Mouse (Mus musculus) forebrain, embryonic 15.5 days (tissue): Measurements from ENCODE around the gene Sirt5. TPM values are rescaled to one million over a fixed set of nuclear protein-coding genes. Genes with fewer than 3 reads are reported as not detected.

Source experiments
- ATAC-seq: fragments of 200-750 bp; cut with Nextera tagmentation; replicated peaks from 2 replicates; pipeline ENCODE4 v1.8.0; 2017; ENCODE audit warnings: mild to moderate bottlenecking, moderate TSS enrichment, moderate library complexity
- H3K27ac ChIP-seq: fragments of 300-500 bp; sonication (generic); replicated peaks from 2 replicates; pipeline ENCODE4 v1.5.1; 2015; ENCODE audit warnings: mild to moderate bottlenecking, inconsistent platforms
- H3K27me3 ChIP-seq: fragments of 300-500 bp; sonication (generic); 2 replicates; pipeline ENCODE4 v1.6.1; 2015; ENCODE audit warnings: inconsistent platforms
- H3K36me3 ChIP-seq: fragments of 300-500 bp; sonication (generic); 2 replicates; pipeline ENCODE4 v1.6.1; 2015; ENCODE audit warnings: mild to moderate bottlenecking, inconsistent platforms
- H3K4me1 ChIP-seq: fragments of 300-500 bp; sonication (generic); 2 replicates; pipeline ENCODE4 v1.6.1; 2015; ENCODE audit warnings: inconsistent platforms
- H3K4me2 ChIP-seq: fragments of 300-500 bp; sonication (generic); replicated peaks from 2 replicates; pipeline ENCODE4 v1.6.1; 2015; ENCODE audit warnings: mild to moderate bottlenecking, inconsistent platforms
- H3K4me3 ChIP-seq: fragments of 300-500 bp; sonication (generic); 2 replicates; pipeline ENCODE4 v1.5.1; 2015; ENCODE audit warnings: mild to moderate bottlenecking, inconsistent platforms
- H3K9ac ChIP-seq: fragments of 300-500 bp; sonication (generic); replicated peaks from 2 replicates; pipeline ENCODE4 v1.6.1; 2015; ENCODE audit warnings: mild to moderate bottlenecking, inconsistent platforms
- H3K9me3 ChIP-seq: fragments of 300-500 bp; sonication (generic); 2 replicates; pipeline ENCODE4 v1.6.1; 2016; ENCODE audit warnings: inconsistent platforms
- WGBS: fragments of 180-500 bp; shearing (Covaris S2); methylation state at CpG from one replicate; pipeline ENCODE4 v1.1.7; 2015; ENCODE audit warnings: mixed read lengths; 5-methylcytosine and 5-hydroxymethylcytosine counted together
- polyA plus RNA-seq: library from polyadenylated mRNA; unstranded; fragments of >200 nt; fragmentation: Nextera tagmentation; extraction: Ambion mirVana; gene quantifications from 2 replicates; pipeline ENCODE4 v1.2.1, GENCODE M21; 2015

Sirt5 gene
- polyA plus RNA-seq, 1 experiment from 2014 or later: 44.4 TPM

GRCm38 (mm10) chr13:43350489-43351169 lies 14.7 kb upstream of the Sirt5 start:
- no peaks in the 10 kb centered on the region for H3K27me3 ChIP-seq
- H3K4me1 ChIP-seq: no peaks in the 10 kb centered on the region
- H3K27ac ChIP-seq: no peak overlapping the region
- 82% methylated on average over 9 of the region's 9 CpGs for WGBS
- no peaks in the 10 kb centered on the region for H3K9me3 ChIP-seq
- ATAC-seq: no peak
- H3K4me2 ChIP-seq: no peak overlapping the region
- no peak overlapping the region for H3K9ac ChIP-seq
- no peaks in the 10 kb centered on the region for H3K36me3 ChIP-seq
- H3K4me3 ChIP-seq: no peak overlapping the region

- 60% methylated on average over 4 of the region's 4 CpGs for WGBS
- Histone ChIP-seq H3K4me1 (no peaks in the 10 kb centered on the region), H3K27me3 (no peaks in the 10 kb centered on the region)
Observed at GRCm38 (mm10) chr13:43353356-43353755, 11.9 kb upstream of the Sirt5 start.

GRCm38 (mm10) chr13:43354362-43354761 lies 10.9 kb upstream of the Sirt5 start:
- H3K9me3 ChIP-seq: no peaks in the 10 kb centered on the region
- H3K36me3 ChIP-seq: no peaks in the 10 kb centered on the region
- no peak for ATAC-seq
- H3K4me3 ChIP-seq: no peak overlapping the region
- no peaks in the 10 kb centered on the region for H3K27me3 ChIP-seq
- 90% methylated on average over 12 of the region's 12 CpGs for WGBS
- H3K4me2 ChIP-seq: no peak overlapping the region
- no peaks in the 10 kb centered on the region for H3K4me1 ChIP-seq
- H3K27ac ChIP-seq: no peak overlapping the region
- no peak overlapping the region for H3K9ac ChIP-seq

More at GRCm38 (mm10) chr13:43353356-43353755, 11.9 kb upstream of the Sirt5 start:
- Histone ChIP-seq H3K36me3 (no peaks in the 10 kb centered on the region), H3K9ac (no peak overlapping the region), H3K4me3 (no peak overlapping the region), H3K9me3 (no peaks in the 10 kb centered on the region), H3K27ac (no peak overlapping the region), H3K4me2 (no peak overlapping the region)
- no peak for ATAC-seq

GRCm38 (mm10) chr13:43356346-43357125 lies 8.8 kb upstream of the Sirt5 start:
- H3K9me3 ChIP-seq: no peaks in the 10 kb centered on the region
- H3K9ac ChIP-seq: no peak overlapping the region
- H3K4me2 ChIP-seq: no peak overlapping the region
- no peaks in the 10 kb centered on the region for H3K4me1 ChIP-seq
- WGBS: 88% methylated on average over 14 of the region's 14 CpGs
- H3K36me3 ChIP-seq: no peaks in the 10 kb centered on the region
- ATAC-seq: no peak
- H3K27me3 ChIP-seq: no peaks in the 10 kb centered on the region
- no peak overlapping the region for H3K4me3 ChIP-seq
- H3K27ac ChIP-seq: no peak overlapping the region

- Histone ChIP-seq H3K27ac (no peak overlapping the region), H3K36me3 (no peaks in the 10 kb centered on the region), H3K9ac (no peak overlapping the region), H3K27me3 (no peaks in the 10 kb centered on the region), H3K9me3 (no peaks in the 10 kb centered on the region), H3K4me2 (no peak overlapping the region), H3K4me3 (no peak overlapping the region), H3K4me1 (peaks cover 5% of the 10 kb centered on the region; the same call in 1 of the 2 replicates)
- 68% methylated on average over 6 of the region's 6 CpGs for WGBS
- no peak for ATAC-seq
Observed at GRCm38 (mm10) chr13:43360534-43360933, 4.8 kb upstream of the Sirt5 start.

GRCm38 (mm10) chr13:43362353-43362752 lies 2.9 kb upstream of the Sirt5 start:
- no peak for ATAC-seq
- 73% methylated on average over 9 of the region's 9 CpGs for WGBS
- H3K9ac ChIP-seq: no peak overlapping the region

GRCm38 (mm10) chr13:43365825-43366184 lies 509 bp downstream of the Sirt5 start:
- Histone ChIP-seq H3K27me3 (no peaks in the 10 kb centered on the region), H3K36me3 (no peaks in the 10 kb centered on the region; the same call in 1 of the 2 replicates), H3K27ac (peak overlapping the region; percentile 80), H3K4me3 (peak overlapping the region; percentile 64), H3K9me3 (no peaks in the 10 kb centered on the region), H3K9ac (peak overlapping the region; percentile 69), H3K4me1 (peaks cover 18% of the 10 kb centered on the region), H3K4me2 (peak overlapping the region; percentile 89)
- WGBS: 9% methylated on average over 11 of the region's 11 CpGs
- no peak for ATAC-seq

More at GRCm38 (mm10) chr13:43362353-43362752, 2.9 kb upstream of the Sirt5 start:
- Histone ChIP-seq H3K36me3 (no peaks in the 10 kb centered on the region), H3K27ac (no peak overlapping the region), H3K4me3 (no peak overlapping the region), H3K4me2 (no peak overlapping the region), H3K27me3 (no peaks in the 10 kb centered on the region), H3K4me1 (peaks cover 18% of the 10 kb centered on the region), H3K9me3 (no peaks in the 10 kb centered on the region)

GRCm38 (mm10) chr13:43370063-43370462 lies 4.8 kb downstream of the Sirt5 start:
- Histone ChIP-seq H3K4me2 (no peak overlapping the region), H3K36me3 (peaks cover 24% of the 10 kb centered on the region), H3K9me3 (no peaks in the 10 kb centered on the region), H3K27ac (no peak overlapping the region), H3K4me3 (no peak overlapping the region), H3K9ac (no peak overlapping the region), H3K27me3 (no peaks in the 10 kb centered on the region), H3K4me1 (peaks cover 14% of the 10 kb centered on the region)
- 97% methylated on average over 6 of the region's 6 CpGs for whole genome bisulfite sequencing
- no peak for ATAC-seq

- Histone ChIP-seq H3K9ac (no peak overlapping the region), H3K4me2 (no peak overlapping the region), H3K27ac (no peak overlapping the region), H3K9me3 (no peaks in the 10 kb centered on the region), H3K4me3 (no peak overlapping the region), H3K4me1 (no peaks in the 10 kb centered on the region), H3K36me3 (peaks cover 37% of the 10 kb centered on the region), H3K27me3 (no peaks in the 10 kb centered on the region)
- 97% methylated on average over 1 of the region's 1 CpGs for WGBS
- ATAC-seq: no peak
Observed at GRCm38 (mm10) chr13:43372892-43373291, 7.6 kb downstream of the Sirt5 start.

- H3K36me3 ChIP-seq: peaks cover 38% of the 10 kb centered on the region
- H3K9me3 ChIP-seq: no peaks in the 10 kb centered on the region
- H3K4me3 ChIP-seq: no peak overlapping the region
- no peak for ATAC-seq
- no peak overlapping the region for H3K27ac ChIP-seq
- no peak overlapping the region for H3K4me2 ChIP-seq
- H3K9ac ChIP-seq: no peak overlapping the region
- no peaks in the 10 kb centered on the region for H3K4me1 ChIP-seq
- WGBS: 86% methylated on average over 10 of the region's 10 CpGs
- no peaks in the 10 kb centered on the region for H3K27me3 ChIP-seq
Observed at GRCm38 (mm10) chr13:43374205-43374604, 8.9 kb downstream of the Sirt5 start.

- H3K27ac ChIP-seq: no peak overlapping the region
- H3K36me3 ChIP-seq: peaks cover 38% of the 10 kb centered on the region
- ATAC-seq: no peak
- H3K27me3 ChIP-seq: no peaks in the 10 kb centered on the region
- WGBS: 69% methylated on average over 2 of the region's 2 CpGs
- H3K4me3 ChIP-seq: no peak overlapping the region
- no peaks in the 10 kb centered on the region for H3K9me3 ChIP-seq
- no peak overlapping the region for H3K9ac ChIP-seq
- H3K4me1 ChIP-seq: no peaks in the 10 kb centered on the region
- H3K4me2 ChIP-seq: no peak overlapping the region
Observed at GRCm38 (mm10) chr13:43374918-43375432, 9.7 kb downstream of the Sirt5 start.

GRCm38 (mm10) chr13:43379989-43380388 lies 14.7 kb downstream of the Sirt5 start:
- Histone ChIP-seq H3K27me3 (no peaks in the 10 kb centered on the region), H3K4me3 (no peak overlapping the region), H3K9me3 (no peaks in the 10 kb centered on the region), H3K36me3 (peaks cover 14% of the 10 kb centered on the region), H3K4me2 (no peak overlapping the region), H3K4me1 (no peaks in the 10 kb centered on the region), H3K9ac (no peak overlapping the region), H3K27ac (no peak overlapping the region)
- ATAC-seq: no peak
- WGBS: 89% methylated on average over 3 of the region's 3 CpGs
